In genomic region chr1:132301242-132301641, GRCm38 (mm10) we compare ENCODE assay signal across 25 mouse cellular contexts. TPM values are rescaled to one million over a fixed set of nuclear protein-coding genes. Genes with fewer than 3 reads are reported as not detected.
DNase-seq lines count a peak whose midpoint lies in the region; ATAC-seq lines count a peak whose summit lies in the region.
"Had no signal": no experiment of that assay in that cellular context is flagged by ENCODE, and none has a peak within 500 bp of the region (broad histone marks: within the 10 kb centered on the region; RNA-seq: fewer than 3 reads in every experiment).

No protein-coding gene starts in this region.

- ATAC-seq in neural tube, embryonic 12.5 days (ENCODE audit: low FRiP score, low read depth): no peak
- ATAC-seq in midbrain, embryonic 16.5 days: no peak
- ATAC-seq in megakaryocyte progenitor cell, adult 5-6 weeks (replicated peaks; ENCODE audit: poor library complexity): no peak
- ATAC-seq: activated CD4-positive, CD25-positive, alpha-beta regulatory T cell, adult 4 months had no signal

- no peak overlapping the region for H3K9ac ChIP-seq in neural tube, embryonic 12.5 days
- H3K9ac ChIP-seq in midbrain, embryonic 16.5 days (ENCODE audit: low read depth, low read length): 0 out of 2 replicates have a peak overlapping the region, but pooled peaks have one; percentile 16
- H3K9ac ChIP-seq: embryonic facial prominence, embryonic 15.5 days; heart, embryonic 13.5 days had no signal

- peaks cover 23% of the 10 kb centered on the region for H3K27me3 ChIP-seq in neural tube, embryonic 12.5 days (replicated peaks)
- no peaks in the 10 kb centered on the region for H3K27me3 ChIP-seq in midbrain, embryonic 16.5 days (ENCODE audit: control insufficient read depth, insufficient read depth, low read depth, low read length)

- no peak overlapping the region for H3K4me3 ChIP-seq in neural tube, embryonic 12.5 days
- H3K4me3 ChIP-seq in midbrain, embryonic 16.5 days (ENCODE audit: low read depth, low read length): no peak overlapping the region
- H3K4me3 ChIP-seq: embryonic facial prominence, embryonic 15.5 days; gastrocnemius, adult 2 months; heart, embryonic 13.5 days; left cerebral cortex, adult 2 months; limb, embryonic 10.5 days had no signal

- peak; percentile 33 for DNase-seq in adrenal gland, postnatal 14 days
- DNase-seq in adrenal gland, adult 18-20 months (ENCODE audit: low spot score in 2 of 2): no peak
- no peak for DNase-seq in neural tube, embryonic 10.5 days (ENCODE audit: extremely low spot score, low spot score)
- no peak for DNase-seq in right cerebral cortex, postnatal 10 days (ENCODE audit: low spot score in 2 of 2)
- DNase-seq in thymus, postnatal 0 days (ENCODE audit: low spot score): no peak
- DNase-seq: gastrocnemius, adult 2 months; kidney, adult 8-10 months; kidney, postnatal 36 days; lung, adult 18-20 months; right cerebral cortex, postnatal 14 days; spleen, adult 18-20 months; thymus, adult 18-20 months had no signal

- H3K27ac ChIP-seq in neural tube, embryonic 12.5 days: no peak overlapping the region
- H3K27ac ChIP-seq in midbrain, embryonic 16.5 days (ENCODE audit: low read length): no peak overlapping the region
- H3K27ac ChIP-seq: embryonic facial prominence, embryonic 15.5 days; gastrocnemius, adult 2 months; heart, embryonic 13.5 days; left cerebral cortex, adult 2 months; limb, embryonic 10.5 days had no signal

- peaks cover 24% of the 10 kb centered on the region for H3K4me1 ChIP-seq in neural tube, embryonic 12.5 days
- peaks cover 29% of the 10 kb centered on the region for H3K4me1 ChIP-seq in midbrain, embryonic 16.5 days (ENCODE audit: control insufficient read depth, insufficient read depth, low read length)

- H3K36me3 ChIP-seq in neural tube, embryonic 12.5 days: no peaks in the 10 kb centered on the region
- no peaks in the 10 kb centered on the region for H3K36me3 ChIP-seq in midbrain, embryonic 16.5 days (ENCODE audit: control insufficient read depth, insufficient read depth, low read length)
- H3K36me3 ChIP-seq: embryonic facial prominence, embryonic 15.5 days; G1E; heart, embryonic 13.5 days; limb, embryonic 10.5 days had no signal

- H3K9me3 ChIP-seq in neural tube, embryonic 12.5 days: no peaks in the 10 kb centered on the region
- no peaks in the 10 kb centered on the region for H3K9me3 ChIP-seq in midbrain, embryonic 16.5 days (replicated peaks; ENCODE audit: control insufficient read depth, low read length, poor library complexity, severe bottlenecking)
- H3K9me3 ChIP-seq: embryonic facial prominence, embryonic 15.5 days; G1E; heart, embryonic 13.5 days; limb, embryonic 10.5 days had no signal

- H3K4me2 ChIP-seq in neural tube, embryonic 12.5 days (replicated peaks): 0 out of 2 replicates have a peak overlapping the region, but pooled peaks have one; percentile 7
- peak overlapping the region; percentile 96 for H3K4me2 ChIP-seq in midbrain, embryonic 16.5 days (ENCODE audit: low read length)
- H3K4me2 ChIP-seq: embryonic facial prominence, embryonic 15.5 days; heart, embryonic 13.5 days; liver, embryonic 11.5 days had no signal

- WGBS in neural tube, embryonic 12.5 days: 78% methylated on average over 5 of the region's 5 CpGs
- WGBS in midbrain, embryonic 16.5 days: 81% methylated on average over 5 of the region's 5 CpGs

RNA-seq across cellular contexts. Expression of gene Klhdc8a, which starts 2.8 kb away (rescaled TPM):
- 64.1 and 71.4 TPM in 2 replicates for total RNA-seq in adrenal gland, postnatal 14 days (2021)
- 100 to 1,000 TPM; 114 to 144 TPM for total RNA-seq in adrenal gland, adult 18-20 months (2021)
- 3.3 and 4.0 TPM in 2 replicates for polyA plus RNA-seq in neural tube, embryonic 12.5 days (2016; fragmentation: Nextera tagmentation; extraction: Ambion mirVana)
- polyA plus RNA-seq in midbrain, embryonic 16.5 days (2015; fragmentation: Nextera tagmentation; extraction: Ambion mirVana): 8.3 and 10.8 TPM in 2 replicates
- total RNA-seq in megakaryocyte progenitor cell, adult 5-6 weeks (2015): not detected in 2 replicates
- total RNA-seq in megakaryocyte progenitor cell, adult 5-6 weeks (2017): not detected in 2 replicates
- polyA plus RNA-seq in thymus, postnatal 0 days (2015; fragmentation: Nextera tagmentation; extraction: Ambion mirVana): 3.6 and 4.5 TPM in 2 replicates
- total RNA-seq: granulocyte monocyte progenitor cell, adult 5-6 weeks; megakaryocyte-erythroid progenitor cell, adult 5-6 weeks had no signal
- polyA plus RNA-seq: activated CD4-positive, CD25-positive, alpha-beta regulatory T cell, adult 4 months; G1E; limb, embryonic 10.5 days; stomach, embryonic 14.5 days had no signal

RNA-seq across cellular contexts. Expression of gene Nuak2, which starts 14.7 kb away (rescaled TPM):
- total RNA-seq in adrenal gland, postnatal 14 days (2021): 3.7 and 5.6 TPM in 2 replicates
- 1 to 10 TPM; 4.6 to 6.9 TPM for total RNA-seq in adrenal gland, adult 18-20 months (2021)
- polyA plus RNA-seq in neural tube, embryonic 12.5 days (2016; fragmentation: Nextera tagmentation; extraction: Ambion mirVana): 21.8 and 22.8 TPM in 2 replicates
- polyA plus RNA-seq in midbrain, embryonic 16.5 days (2015; fragmentation: Nextera tagmentation; extraction: Ambion mirVana): 19.8 and 22.0 TPM in 2 replicates
- 19.8 and 26.1 TPM in 2 replicates for total RNA-seq in megakaryocyte progenitor cell, adult 5-6 weeks (2015)
- total RNA-seq in megakaryocyte progenitor cell, adult 5-6 weeks (2017): 14.5 and 20.2 TPM in 2 replicates
- 1.7 and 2.2 TPM in 2 replicates for polyA plus RNA-seq in thymus, postnatal 0 days (2015; fragmentation: Nextera tagmentation; extraction: Ambion mirVana)
- polyA plus RNA-seq: G1E had no signal

Comparison
In these comparisons a context has a peak if more than half of its experiments do, and no peak if none do; other contexts are left out.
1. RNA of gene Klhdc8a, which starts 2.8 kb away (total RNA-seq): 114 to 144 TPM in adrenal gland, adult 18-20 months and 64.1 to 71.4 TPM in adrenal gland, postnatal 14 days; not detected in megakaryocyte progenitor cell, adult 5-6 weeks; every median in the first group is over 10 times any median in the second.